Mouse (Mus musculus) kidney, adult 2 months (tissue): ENCODE results near the gene Abcd3.

ENCODE experiments used
- CTCF ChIP-seq: fragments of 200-500 bp; conservative IDR thresholded peaks from 2 replicates; pipeline ENCODE4 v1.5.1; 2011; ENCODE audit warnings: low read depth, mild to moderate bottlenecking, control low read depth, low read length, moderate library complexity, mixed read lengths; ENCODE audit not compliant: insufficient read depth, insufficient read length
- POLR2A ChIP-seq: fragments of 200-500 bp; IDR thresholded peaks from one replicate; pipeline ENCODE4 v1.6.1; 2011; ENCODE audit warnings: low read depth, low read length, control low read depth

DNA sequence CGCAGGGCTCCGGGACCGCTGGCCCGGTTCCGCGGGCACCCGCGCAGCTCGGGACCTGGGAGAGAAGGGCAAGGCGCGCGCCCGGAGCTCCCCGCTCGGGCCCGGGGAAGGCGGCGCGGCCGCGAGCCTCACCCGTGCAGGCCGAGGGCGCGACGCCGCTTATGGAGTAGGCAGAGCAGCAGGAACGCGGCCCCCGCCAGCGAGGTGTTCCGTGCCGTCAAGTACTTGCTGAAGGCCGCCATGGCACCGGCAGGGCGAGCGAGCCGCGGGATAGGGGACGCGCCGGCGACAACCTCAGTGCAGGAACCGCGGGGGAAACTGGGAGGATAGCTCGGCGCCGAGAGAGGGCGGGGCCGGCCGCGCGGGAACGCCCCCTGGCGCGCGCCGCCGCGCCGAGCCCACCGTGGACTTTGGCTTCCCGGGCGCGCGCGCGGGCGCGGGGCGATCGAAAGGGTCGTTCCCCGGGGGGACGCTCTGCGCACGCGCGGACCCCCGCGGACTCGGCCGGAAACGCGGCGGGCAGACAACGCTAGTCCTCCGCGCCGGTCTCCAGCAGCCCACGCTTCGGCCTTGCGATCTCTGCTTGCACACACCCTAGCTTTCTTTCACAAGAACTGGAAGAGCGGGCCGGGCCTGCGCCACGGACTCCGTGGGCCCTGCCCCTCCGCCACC is at the start of gene Abcd3:
- no peak for TF ChIP-seq CTCF
- peak; percentile 82 for TF ChIP-seq POLR2A
